Mouse (Mus musculus): ENCODE measurements at regions not wholly inside any gene's neighbourhood (a gene's known extent, or its start where the extent isn't known, plus 50 kb on each side); places are given as distances from the start of the nearest gene placed in this dataset.

GRCm38 (mm10) chr14:48753084-48753483 lies 79.5 kb upstream of the Otx2 start:
- no peak for DNase-seq

DNA sequence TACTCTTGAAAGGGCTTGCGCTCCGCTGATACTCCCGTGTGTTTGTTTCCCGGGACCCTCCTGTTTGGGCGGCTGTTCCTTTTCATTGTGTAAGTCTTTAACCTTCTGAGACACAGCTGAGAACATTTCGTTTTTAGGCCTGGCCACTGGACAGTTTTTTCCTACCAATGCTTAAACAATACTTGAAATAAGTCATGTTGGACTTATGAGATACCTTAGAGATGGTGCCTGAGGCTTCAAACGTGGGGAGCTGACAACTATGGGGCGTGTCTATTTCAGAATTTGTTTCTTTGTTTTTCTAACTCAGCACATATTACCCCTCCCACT lies 78.9 kb upstream of the Otx2 start:
- DNase-seq = no peak

DNA sequence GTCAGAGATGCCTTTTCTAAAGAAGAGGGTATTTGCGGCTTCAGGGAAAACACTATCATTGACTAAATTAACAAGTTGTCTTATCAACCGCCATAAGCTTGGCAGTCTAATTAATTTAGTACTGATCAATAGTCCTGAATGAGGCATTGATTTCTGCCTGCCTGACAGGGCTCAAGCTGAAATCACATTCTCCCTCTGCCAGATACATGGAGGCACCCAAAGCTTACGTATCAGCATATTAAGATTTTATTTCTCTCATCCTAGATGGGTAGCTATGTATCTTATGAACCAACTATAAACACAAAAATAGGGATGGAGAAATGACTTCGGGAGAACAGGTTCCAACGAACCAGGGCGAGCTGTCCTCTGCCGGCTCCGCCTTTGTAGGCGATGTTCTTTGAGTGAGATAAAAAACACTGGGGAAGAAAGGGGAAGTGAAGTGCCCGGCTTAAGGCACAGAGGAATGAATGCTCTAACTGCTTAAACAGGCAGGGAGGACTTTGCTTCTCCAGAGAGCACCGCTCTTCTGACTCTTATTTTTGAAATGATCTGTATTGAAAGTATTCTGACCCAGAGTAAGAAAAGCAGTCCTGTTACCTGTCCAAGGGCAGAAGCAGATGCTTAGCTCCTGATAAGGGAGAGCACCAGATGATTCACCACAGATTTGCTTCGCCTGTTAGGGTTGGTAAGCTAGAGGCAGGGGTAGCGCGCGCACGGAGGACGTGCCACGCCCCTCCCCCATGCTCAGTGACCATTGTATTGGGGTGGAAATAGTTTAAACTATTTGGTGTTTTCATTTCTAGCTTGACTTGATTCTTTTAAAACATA lies 78.3 kb upstream of the Otx2 start:
- DNase-seq = no peak

DNA sequence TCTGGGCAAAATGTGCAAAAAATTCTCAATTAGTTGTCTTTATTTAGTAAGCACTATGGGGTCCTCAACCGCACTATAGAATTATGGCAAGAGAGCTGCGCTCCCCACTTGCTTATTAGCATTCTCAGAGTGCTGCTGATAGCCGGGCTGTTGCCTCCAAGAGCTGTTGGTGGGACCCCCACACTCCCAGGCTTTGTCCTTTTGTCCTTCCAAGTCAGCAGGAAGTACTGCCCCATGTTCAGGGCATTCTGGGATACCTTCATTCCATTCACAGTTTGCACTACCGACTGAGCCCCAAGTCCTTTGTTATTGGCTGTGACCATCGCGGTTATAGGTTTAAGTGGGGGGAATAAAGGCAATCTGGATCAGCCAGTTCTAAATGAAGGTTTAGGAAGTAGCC lies 77.4 kb upstream of the Otx2 start:
- DNase-seq = no peak

DNA sequence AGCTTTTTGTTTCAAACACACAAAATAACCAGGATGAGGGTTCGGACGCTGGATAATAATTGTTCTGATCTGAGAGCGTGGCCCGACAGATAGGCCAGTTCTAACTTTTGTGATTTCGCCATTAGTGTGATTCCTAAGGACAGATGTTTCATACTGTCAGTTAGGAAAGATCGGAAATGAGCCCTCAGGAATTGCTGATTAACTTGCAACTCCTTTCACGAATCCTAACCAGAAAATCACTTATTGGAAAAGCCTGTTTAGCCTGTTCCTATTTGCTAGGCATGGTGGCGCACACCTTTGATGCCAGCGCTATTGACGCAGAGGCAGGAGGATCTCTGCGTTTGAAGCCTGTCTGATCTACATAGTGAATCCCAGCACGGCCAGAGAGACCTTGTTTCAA lies 75.4 kb upstream of the Otx2 start:
- DNase-seq = no peak

- DNase-seq = no peak
These were observed 74.3 kb upstream of the Otx2 start for GRCm38 (mm10) chr14:48747936-48748335.

DNA sequence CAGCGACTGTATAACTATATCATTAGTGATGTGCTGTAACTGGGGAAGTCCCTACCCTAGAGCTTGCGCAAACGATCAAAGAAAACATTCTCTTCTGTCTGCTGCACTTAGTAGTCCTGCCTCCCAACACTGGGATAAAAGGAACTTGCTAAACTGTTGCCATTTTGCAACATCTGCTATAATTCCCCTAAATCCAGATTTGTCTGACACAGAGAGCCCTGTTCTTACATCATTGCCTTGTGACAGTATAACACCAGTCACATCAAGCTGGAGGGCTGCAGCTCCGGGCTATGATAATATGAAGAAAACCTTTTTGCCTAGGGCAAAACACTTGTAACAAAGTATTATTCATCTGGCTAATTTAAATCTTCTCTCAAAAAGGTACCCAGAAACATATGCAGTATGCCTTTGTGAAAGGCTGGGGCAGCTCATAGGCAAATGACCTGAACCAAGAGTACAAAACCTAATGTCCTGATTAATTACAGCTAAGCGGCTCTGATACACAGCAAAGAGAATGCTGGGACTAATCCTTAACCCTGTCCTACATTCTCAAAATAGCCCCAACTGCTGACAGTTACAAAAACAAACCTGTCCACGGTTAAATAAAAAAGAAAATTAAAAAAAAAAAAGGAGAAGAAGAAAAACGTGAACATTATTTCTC lies 67.5 kb upstream of the Otx2 start:
- no peak for DNase-seq

GRCm38 (mm10) chr14:48739121-48739520 lies 65.5 kb upstream of the Otx2 start:
- DNase-seq = no peak

DNA sequence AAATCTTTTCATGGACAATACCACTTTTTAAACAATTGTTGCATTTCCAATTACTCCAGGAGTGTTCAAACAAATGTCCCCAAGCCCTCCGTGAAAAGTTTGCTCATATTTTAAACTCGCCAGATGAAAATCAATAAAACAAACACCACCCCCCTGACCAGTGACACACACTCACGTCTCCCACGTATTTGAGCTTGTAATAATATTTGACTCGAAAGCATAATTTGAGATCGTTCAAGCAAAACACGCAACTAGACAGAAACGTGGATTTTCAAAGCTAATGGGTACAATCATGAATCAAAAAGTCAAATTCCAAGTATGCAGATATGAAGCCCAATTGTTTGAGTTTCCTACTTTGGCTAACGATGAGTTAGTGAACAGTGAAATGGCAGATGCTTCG lies 65.0 kb upstream of the Otx2 start:
- no peak for DNase-seq

- no peak for DNase-seq
These were observed 64.6 kb upstream of the Otx2 start for GRCm38 (mm10) chr14:48738213-48738612.

DNA sequence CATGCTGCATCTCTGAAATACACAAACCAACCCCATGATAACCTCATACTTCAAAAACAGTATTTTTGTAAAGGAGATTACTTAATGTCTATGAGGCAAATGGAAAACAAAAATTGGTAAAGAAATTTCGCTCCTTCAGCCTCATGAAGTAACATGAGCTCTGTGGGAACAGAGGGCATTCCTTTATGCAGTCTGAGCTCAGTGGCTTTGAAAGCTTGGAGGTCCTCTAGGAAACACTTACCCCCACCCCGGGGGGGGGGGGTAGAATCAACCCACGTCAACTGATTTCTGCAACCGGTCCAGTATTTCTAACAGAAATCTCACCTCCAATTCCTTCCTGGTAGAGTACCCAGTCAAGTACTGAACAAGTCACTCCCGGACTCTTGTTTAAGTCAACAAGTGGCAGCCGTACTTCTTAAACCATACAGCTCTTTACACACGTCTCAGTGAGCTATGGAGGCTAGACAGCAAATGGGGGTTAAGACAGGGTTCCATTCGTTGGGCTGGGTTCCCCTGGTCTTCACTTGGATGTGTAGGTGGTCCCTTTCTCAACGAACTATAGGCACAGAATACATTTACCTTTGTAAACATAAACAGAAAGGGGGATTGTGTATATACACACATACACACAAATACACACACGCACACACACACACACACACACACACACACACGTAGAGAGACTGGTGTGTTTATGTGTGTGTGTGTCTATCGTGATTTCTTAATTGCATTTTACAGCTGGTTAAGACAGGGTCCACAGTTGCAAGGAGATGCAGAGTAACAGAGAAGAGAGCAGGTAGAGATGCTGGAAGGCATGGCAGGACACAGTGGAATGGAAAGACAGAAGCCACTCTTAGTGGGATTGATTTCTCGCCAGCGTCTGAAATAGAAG lies 63.6 kb upstream of the Otx2 start:
- no peak for DNase-seq

DNA sequence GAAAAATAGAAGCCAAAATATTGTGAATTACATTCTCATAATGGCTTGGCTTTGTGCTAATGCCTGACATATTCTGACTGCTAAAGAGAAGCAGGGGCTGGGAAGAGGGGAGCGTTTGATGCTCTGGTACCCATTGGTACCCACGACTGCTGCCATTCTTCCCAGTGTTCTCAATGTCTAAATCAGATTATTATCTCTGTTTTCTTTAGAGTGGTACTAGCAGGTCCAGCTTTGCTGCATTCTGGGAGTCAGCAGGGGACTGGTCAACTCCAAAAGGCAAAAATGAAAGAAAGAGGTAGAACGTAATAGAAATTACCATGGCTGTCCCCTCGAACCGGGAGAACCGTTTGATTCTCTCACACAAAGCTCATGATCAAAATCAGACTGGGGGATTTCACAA lies 62.6 kb upstream of the Otx2 start:
- no peak for DNase-seq

DNA sequence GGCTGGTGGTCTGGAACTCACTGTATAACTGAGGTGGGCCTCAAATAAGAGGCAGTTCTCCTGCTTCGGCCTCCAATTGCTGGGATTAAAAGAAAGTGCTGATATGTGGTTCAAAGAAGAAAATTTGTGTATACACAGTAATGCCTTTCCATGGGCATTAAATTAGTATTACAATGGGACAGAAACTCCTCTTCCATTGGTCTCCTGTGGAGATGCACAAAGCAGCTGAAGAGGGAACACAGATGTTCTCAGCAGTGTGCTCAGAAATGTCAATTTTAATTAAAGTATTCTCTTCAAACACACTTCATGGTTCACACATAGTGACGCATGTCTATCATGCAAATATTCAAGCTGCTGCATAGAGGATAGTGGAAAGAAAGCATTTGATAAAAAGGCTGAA lies 56.4 kb upstream of the Otx2 start:
- no peak for DNase-seq
